In genomic region chr11:106134580-106135528, GRCm38 (mm10) we compare ENCODE assay signal across 9 mouse cellular contexts. TPM values are rescaled to one million over a fixed set of nuclear protein-coding genes. Genes with fewer than 3 reads are reported as not detected.
A peak's percentile ranks its signal among the peaks of the same experiment; 100 is the strongest.
DNase-seq lines count a peak whose midpoint lies in the region; ATAC-seq and TF ChIP-seq lines count a peak whose summit lies in the region.
"Had no signal": no experiment of that assay in that cellular context is flagged by ENCODE, and none has a peak within 500 bp of the region (broad histone marks: within the 10 kb centered on the region; RNA-seq: fewer than 3 reads in every experiment).

No protein-coding gene starts in this region.

- H3K4me3 ChIP-seq in bone marrow macrophage, adult 2 months (ENCODE audit: insufficient read depth, low read length): peak overlapping the region; percentile 61
- H3K4me3 ChIP-seq in hindbrain, embryonic 13.5 days: no peak overlapping the region
- no peak overlapping the region for H3K4me3 ChIP-seq in midbrain, embryonic 15.5 days
- H3K4me3 ChIP-seq: erythroblast, embryonic 14.5 days had no signal

- H3K9ac ChIP-seq in hindbrain, embryonic 13.5 days: peak overlapping the region; percentile 53; the same call in 1 of the 2 replicates
- no peak overlapping the region; the same call in 1 of the 2 replicates for H3K9ac ChIP-seq in midbrain, embryonic 15.5 days

- 29% methylated on average over 8 of the region's 8 CpGs for WGBS in hindbrain, embryonic 13.5 days
- 32% methylated on average over 8 of the region's 8 CpGs for WGBS in midbrain, embryonic 15.5 days

- no peak for TF ChIP-seq POLR2A in bone marrow macrophage, adult 2 months (IDR thresholded peaks at IDR 0.05; ENCODE audit: borderline replicate concordance, low read depth, low read length)

- peak overlapping the region; percentile 26; the same call in 1 of the 2 replicates for H3K4me2 ChIP-seq in hindbrain, embryonic 13.5 days
- H3K4me2 ChIP-seq in midbrain, embryonic 15.5 days: no peak overlapping the region

- peak; percentile 67 to 70 for DNase-seq in right cerebral cortex, postnatal 10 days (ENCODE audit: low spot score in 2 of 2)
- DNase-seq in right cerebral cortex, postnatal 36 days (ENCODE audit: low spot score in 2 of 2): no peak
- peak; percentile 68 for DNase-seq in gastrocnemius, adult 18-20 months (ENCODE audit: low spot score)
- DNase-seq in liver: peak; percentile 77
- peak; percentile 88 for DNase-seq in urinary bladder, postnatal 14 days (ENCODE audit: low spot score)

- no peaks in the 10 kb centered on the region for H3K27me3 ChIP-seq in hindbrain, embryonic 13.5 days
- no peaks in the 10 kb centered on the region for H3K27me3 ChIP-seq in midbrain, embryonic 15.5 days (replicated peaks)

- TF ChIP-seq CTCF in bone marrow macrophage, adult 2 months (IDR thresholded peaks at IDR 0.05; ENCODE audit: low read depth, low read length): no peak

- peaks cover 34% of the 10 kb centered on the region for H3K4me1 ChIP-seq in bone marrow macrophage, adult 2 months (ENCODE audit: control insufficient read depth, insufficient read depth, low read length)
- peaks cover 10% of the 10 kb centered on the region for H3K4me1 ChIP-seq in hindbrain, embryonic 13.5 days (replicated peaks)
- peaks cover 10% of the 10 kb centered on the region for H3K4me1 ChIP-seq in midbrain, embryonic 15.5 days

- peak; percentile 57; the same call in 1 of the 2 replicates for ATAC-seq in hindbrain, embryonic 13.5 days (ENCODE audit: low FRiP score)
- no peak; the same call in 1 of the 2 replicates for ATAC-seq in midbrain, embryonic 15.5 days (replicated peaks)

- peak overlapping the region; percentile 93 for H3K27ac ChIP-seq in bone marrow macrophage, adult 2 months (ENCODE audit: insufficient read depth, low read depth, low read length)
- H3K27ac ChIP-seq in hindbrain, embryonic 13.5 days: peak overlapping the region; percentile 86
- H3K27ac ChIP-seq in midbrain, embryonic 15.5 days: peak overlapping the region; percentile 74

- H3K9me3 ChIP-seq in hindbrain, embryonic 13.5 days: no peaks in the 10 kb centered on the region
- H3K9me3 ChIP-seq in midbrain, embryonic 15.5 days: no peaks in the 10 kb centered on the region

- peaks cover 28% of the 10 kb centered on the region for H3K36me3 ChIP-seq in hindbrain, embryonic 13.5 days
- no peaks in the 10 kb centered on the region for H3K36me3 ChIP-seq in midbrain, embryonic 15.5 days (replicated peaks)

RNA-seq across cellular contexts. Expression of gene Gm10840, which starts 25.8 kb away (rescaled TPM):
- not detected in 2 replicates for polyA plus RNA-seq in bone marrow macrophage, adult 2 months (2012; ENCODE audit: insufficient read depth, insufficient read length, missing spikeins)
- total RNA-seq in gastrocnemius, adult 18-20 months (2021): not detected
- polyA plus RNA-seq in hindbrain, embryonic 13.5 days (2015; fragmentation: Nextera tagmentation; extraction: Ambion mirVana): not detected in 2 replicates
- polyA plus RNA-seq in midbrain, embryonic 15.5 days (2015; fragmentation: Nextera tagmentation; extraction: Ambion mirVana): 0.72 TPM in 1 of 2 replicates, not detected in the other
- polyA plus RNA-seq: erythroblast, embryonic 14.5 days had no signal

RNA-seq across cellular contexts. Expression of gene Limd2, which starts 25.8 kb away (rescaled TPM):
- 263 and 272 TPM in 2 replicates for polyA plus RNA-seq in bone marrow macrophage, adult 2 months (2012; ENCODE audit: insufficient read depth, insufficient read length, missing spikeins)
- 1 to 10 TPM; 3.2 to 3.6 TPM for total RNA-seq in gastrocnemius, adult 18-20 months (2021)
- polyA plus RNA-seq in hindbrain, embryonic 13.5 days (2015; fragmentation: Nextera tagmentation; extraction: Ambion mirVana): 197 and 211 TPM in 2 replicates
- polyA plus RNA-seq in midbrain, embryonic 15.5 days (2015; fragmentation: Nextera tagmentation; extraction: Ambion mirVana): 167 and 179 TPM in 2 replicates

RNA-seq across cellular contexts. Expression of gene Map3k3, which starts 50.4 kb away (rescaled TPM):
- 67.0 and 70.9 TPM in 2 replicates for polyA plus RNA-seq in bone marrow macrophage, adult 2 months (2012; ENCODE audit: insufficient read depth, insufficient read length, missing spikeins)
- 10 to 100 TPM; 20.9 to 23.2 TPM for total RNA-seq in gastrocnemius, adult 18-20 months (2021)
- 15.1 and 15.7 TPM in 2 replicates for polyA plus RNA-seq in hindbrain, embryonic 13.5 days (2015; fragmentation: Nextera tagmentation; extraction: Ambion mirVana)
- 13.7 and 14.9 TPM in 2 replicates for polyA plus RNA-seq in midbrain, embryonic 15.5 days (2015; fragmentation: Nextera tagmentation; extraction: Ambion mirVana)

Comparison
In these comparisons a context has a peak if more than half of its experiments do, and no peak if none do; other contexts are left out.
1. DNase-seq: peak in right cerebral cortex, postnatal 10 days (2 of 2), gastrocnemius, adult 18-20 months (single experiment), liver (single experiment) and urinary bladder, postnatal 14 days (single experiment); none in right cerebral cortex, postnatal 36 days (0 of 2).
2. Peak in every context shown above with its lines, with median percentiles within 50 percentile points of each other: H3K27ac ChIP-seq.